Comparison of ENCODE assay signal across 12 mouse cellular contexts in genomic region chr3:121389366-121389765, GRCm38 (mm10). TPM values are rescaled to one million over a fixed set of nuclear protein-coding genes. Genes with fewer than 3 reads are reported as not detected.
A peak's percentile ranks its signal among the peaks of the same experiment; 100 is the strongest.
DNase-seq lines count a peak whose midpoint lies in the region; ATAC-seq and TF ChIP-seq lines count a peak whose summit lies in the region.
"Had no signal": no experiment of that assay in that cellular context is flagged by ENCODE, and none has a peak within 500 bp of the region (broad histone marks: within the 10 kb centered on the region; RNA-seq: fewer than 3 reads in every experiment).

No protein-coding gene starts in this region.

- H3K27ac ChIP-seq in kidney, embryonic 15.5 days, result peak overlapping the region; percentile 87
- no peak overlapping the region for H3K27ac ChIP-seq in kidney, adult 2 months (ENCODE audit: insufficient read depth, low read depth, low read length)
- H3K27ac ChIP-seq in embryonic facial prominence, embryonic 14.5 days (replicated peaks; ENCODE audit: low read depth, low read length), result peak overlapping the region; percentile 78
- H3K27ac ChIP-seq in liver, embryonic 14.5 days, result no peak overlapping the region
- H3K27ac ChIP-seq in forebrain, embryonic 12.5 days, result no peak overlapping the region

- DNase-seq in kidney, adult 2 months, result no peak
- DNase-seq in c-Kit-positive CD71-positive TER-119-negative erythroid progenitor cells, embryonic 14.5 days (ENCODE audit: low read depth), result peak; percentile 29
- no peak for DNase-seq in embryonic facial prominence, embryonic 14.5 days (ENCODE audit: low spot score)
- no peak for DNase-seq in liver, embryonic 14.5 days (ENCODE audit: low read depth in 3 of 3, low spot score in 3 of 3)
- no peak for DNase-seq in lung, postnatal 25 days (ENCODE audit: low spot score)
- DNase-seq in yolk sac, embryonic 10.5 days (ENCODE audit: low spot score), result no peak
- DNase-seq: cerebellum, adult 9-11 months; gastrocnemius, postnatal 25 days; lung, postnatal 14 days had no signal

- H3K4me2 ChIP-seq in kidney, embryonic 15.5 days, result 0 out of 2 replicates have a peak overlapping the region, but pooled peaks have one; percentile 58
- H3K4me2 ChIP-seq in embryonic facial prominence, embryonic 14.5 days (ENCODE audit: low read depth, low read length), result peak overlapping the region; percentile 46; the same call in 1 of the 2 replicates
- H3K4me2 ChIP-seq in liver, embryonic 14.5 days (ENCODE audit: low read depth), result no peak overlapping the region; the same call in 1 of the 2 replicates
- H3K4me2 ChIP-seq in forebrain, embryonic 12.5 days, result no peak overlapping the region

- ATAC-seq in kidney, embryonic 15.5 days (replicated peaks; ENCODE audit: low FRiP score), result no peak
- ATAC-seq in embryonic facial prominence, embryonic 14.5 days (ENCODE audit: low read depth), result no peak
- ATAC-seq in liver, embryonic 14.5 days (ENCODE audit: insufficient read depth), result peak; percentile 65; the same call in 1 of the 2 replicates
- no peak for ATAC-seq in forebrain, embryonic 12.5 days (ENCODE audit: low FRiP score)
- ATAC-seq: Patski had no signal

- no peak overlapping the region for H3K4me3 ChIP-seq in kidney, embryonic 15.5 days (replicated peaks)
- no peak overlapping the region for H3K4me3 ChIP-seq in kidney, adult 2 months (ENCODE audit: insufficient read depth, low read depth, low read length)
- H3K4me3 ChIP-seq in embryonic facial prominence, embryonic 14.5 days (ENCODE audit: low read depth, low read length), result no peak overlapping the region
- no peak overlapping the region for H3K4me3 ChIP-seq in liver, embryonic 14.5 days (ENCODE audit: insufficient read depth in 1 of 2, low read depth in 2 of 2, low read length in 2 of 2)
- no peak overlapping the region for H3K4me3 ChIP-seq in forebrain, embryonic 12.5 days (replicated peaks)

- TF ChIP-seq CTCF in kidney, adult 2 months (conservative IDR thresholded peaks at IDR 0.05; ENCODE audit: insufficient read depth, insufficient read length, low read depth, low read length), result no peak
- no peak for TF ChIP-seq CTCF in liver, embryonic 14.5 days (IDR thresholded peaks at IDR 0.05; ENCODE audit: low read depth)

- no peaks in the 10 kb centered on the region for H3K9me3 ChIP-seq in kidney, embryonic 15.5 days (replicated peaks)
- H3K9me3 ChIP-seq in embryonic facial prominence, embryonic 14.5 days (ENCODE audit: control insufficient read depth, low read length), result no peaks in the 10 kb centered on the region
- H3K9me3 ChIP-seq in liver, embryonic 14.5 days (ENCODE audit: control insufficient read depth, low read length), result no peaks in the 10 kb centered on the region
- no peaks in the 10 kb centered on the region for H3K9me3 ChIP-seq in forebrain, embryonic 12.5 days

- H3K9ac ChIP-seq in kidney, embryonic 15.5 days, result no peak overlapping the region
- H3K9ac ChIP-seq in embryonic facial prominence, embryonic 14.5 days (ENCODE audit: low read depth, low read length), result no peak overlapping the region
- H3K9ac ChIP-seq in liver, embryonic 14.5 days (replicated peaks), result no peak overlapping the region
- H3K9ac ChIP-seq in forebrain, embryonic 12.5 days, result no peak overlapping the region

- H3K27me3 ChIP-seq in kidney, embryonic 15.5 days, result no peaks in the 10 kb centered on the region
- no peaks in the 10 kb centered on the region for H3K27me3 ChIP-seq in kidney, adult 2 months (replicated peaks; ENCODE audit: control insufficient read depth, insufficient read depth, low read length)
- no peaks in the 10 kb centered on the region for H3K27me3 ChIP-seq in embryonic facial prominence, embryonic 14.5 days (replicated peaks; ENCODE audit: control insufficient read depth, insufficient read depth, low read length)
- no peaks in the 10 kb centered on the region for H3K27me3 ChIP-seq in liver, embryonic 14.5 days (ENCODE audit: control insufficient read depth, insufficient read depth, low read length)
- no peaks in the 10 kb centered on the region for H3K27me3 ChIP-seq in forebrain, embryonic 12.5 days
- H3K27me3 ChIP-seq: Patski had no signal

- H3K4me1 ChIP-seq in kidney, embryonic 15.5 days, result peaks cover 31% of the 10 kb centered on the region
- no peaks in the 10 kb centered on the region for H3K4me1 ChIP-seq in kidney, adult 2 months (ENCODE audit: control insufficient read depth, insufficient read depth, low read length)
- H3K4me1 ChIP-seq in embryonic facial prominence, embryonic 14.5 days (ENCODE audit: control insufficient read depth, insufficient read depth, low read length), result peaks cover 28% of the 10 kb centered on the region
- peaks cover 7 to 21% of the 10 kb centered on the region in 2 experiments for H3K4me1 ChIP-seq in liver, embryonic 14.5 days (replicated peaks; ENCODE audit: control insufficient read depth in 2 of 2, insufficient read depth in 2 of 2, low read length in 1 of 2)
- H3K4me1 ChIP-seq in forebrain, embryonic 12.5 days, result peaks cover 14% of the 10 kb centered on the region

- 47% methylated on average over 8 of the region's 8 CpGs for WGBS in kidney, embryonic 15.5 days
- 81% methylated on average over 8 of the region's 8 CpGs for WGBS in kidney, adult 2 months
- WGBS in embryonic facial prominence, embryonic 14.5 days, result 66% methylated on average over 8 of the region's 8 CpGs
- WGBS in liver, embryonic 14.5 days (ENCODE audit: insufficient replicate concordance), result 34% methylated on average over 8 of the region's 8 CpGs
- WGBS in forebrain, embryonic 12.5 days, result 84% methylated on average over 8 of the region's 8 CpGs

- TF ChIP-seq EP300 in liver, embryonic 14.5 days (IDR thresholded peaks at IDR 0.05; ENCODE audit: low read depth), result 0 out of 2 replicates have a peak, but pooled peaks have one; percentile 9

- no peak for TF ChIP-seq POLR2A in kidney, adult 2 months (IDR thresholded peaks at IDR 0.05; ENCODE audit: low read depth, low read length)

- no peaks in the 10 kb centered on the region for H3K36me3 ChIP-seq in kidney, embryonic 15.5 days
- no peaks in the 10 kb centered on the region for H3K36me3 ChIP-seq in kidney, adult 2 months (ENCODE audit: control insufficient read depth, insufficient read depth, low read length)
- no peaks in the 10 kb centered on the region for H3K36me3 ChIP-seq in embryonic facial prominence, embryonic 14.5 days (ENCODE audit: control insufficient read depth, insufficient read depth, low read length)
- no peaks in the 10 kb centered on the region for H3K36me3 ChIP-seq in liver, embryonic 14.5 days (replicated peaks; ENCODE audit: control insufficient read depth, insufficient read depth, low read depth)
- no peaks in the 10 kb centered on the region for H3K36me3 ChIP-seq in forebrain, embryonic 12.5 days (replicated peaks)

RNA-seq across cellular contexts. Expression of gene Cnn3, which starts 36.9 kb away (rescaled TPM):
- polyA plus RNA-seq in kidney, embryonic 15.5 days (2015; fragmentation: Nextera tagmentation; extraction: Ambion mirVana), result 607 and 612 TPM in 2 replicates
- polyA plus RNA-seq in kidney, adult 2 months (2012; rRNA removed), result 253 and 268 TPM in 2 replicates
- 870 and 944 TPM in 2 replicates for polyA plus RNA-seq in embryonic facial prominence, embryonic 14.5 days (2014; fragmentation: Nextera tagmentation; extraction: Ambion mirVana)
- polyA plus RNA-seq in liver, embryonic 14.5 days (2012; rRNA removed), result 52.9 and 62.7 TPM in 2 replicates
- polyA plus RNA-seq in liver, embryonic 14.5 days (2014; fragmentation: Nextera tagmentation; extraction: Ambion mirVana), result 82.7 and 90.1 TPM in 2 replicates
- 831 and 838 TPM in 2 replicates for polyA plus RNA-seq in forebrain, embryonic 12.5 days (2016; fragmentation: Nextera tagmentation; extraction: Ambion mirVana)

Comparison
In these comparisons a context has a peak if more than half of its experiments do, and no peak if none do; other contexts are left out.
1. H3K27ac ChIP-seq: peak in kidney, embryonic 15.5 days (single experiment) and embryonic facial prominence, embryonic 14.5 days (single experiment); none in kidney, adult 2 months (single experiment), liver, embryonic 14.5 days (single experiment) and forebrain, embryonic 12.5 days (single experiment).
2. H3K4me2 ChIP-seq: peak in kidney, embryonic 15.5 days (single experiment) and embryonic facial prominence, embryonic 14.5 days (single experiment); none in liver, embryonic 14.5 days (single experiment) and forebrain, embryonic 12.5 days (single experiment).